Mouse (Mus musculus): ENCODE measurements around the gene Rapgef2.

DNA sequence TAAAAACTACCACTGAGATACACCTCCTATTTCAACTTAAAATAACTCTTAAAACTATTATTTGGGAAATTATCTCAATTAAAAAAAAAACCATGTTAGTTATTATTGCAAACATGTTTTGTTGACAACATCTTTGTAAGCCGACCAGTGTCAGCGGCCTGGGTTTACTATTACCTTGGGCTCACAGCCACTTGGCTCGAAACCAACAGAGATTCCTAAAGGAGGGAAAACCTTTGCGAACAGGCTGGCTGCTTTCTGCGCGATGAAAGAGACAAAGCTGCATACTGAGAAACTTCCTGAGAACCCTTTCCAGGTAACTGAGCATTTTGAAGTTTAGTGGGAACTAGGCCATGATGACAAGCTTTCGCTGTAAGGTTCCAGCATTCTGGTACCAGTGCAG is 46.7 kb upstream of the Rapgef2 start:
- no peak for TF ChIP-seq EP300 (optimal IDR thresholded peaks at IDR 0.05)
- TF ChIP-seq CTCF (IDR thresholded peaks at IDR 0.05; ENCODE audit: low read depth), result no peak

Measured in stomach, postnatal 0 days (tissue).